Mouse (Mus musculus): Measurements from ENCODE around the gene Plac9a. TPM values are rescaled to one million over a fixed set of nuclear protein-coding genes. Genes with fewer than 3 reads are reported as not detected.

The Plac9a gene
- polyA plus RNA-seq (2012; rRNA removed): 0.60 and 0.96 TPM in 2 replicates

GRCm38 (mm10) chr14:25903000-25903399 is at the start of gene Plac9a:
TSS of gene Plac9a (minus strand) at chr14:25903100.

GRCm38 (mm10) chr14:25938004-25938403 is 35.1 kb upstream of the Plac9a start, which contains the start of gene Cphx1:
TSS of gene Cphx1 (plus strand) at chr14:25938304.

GRCm38 (mm10) chr14:25927562-25927881 is 24.6 kb upstream of the Plac9a start, which contains the start of gene Tmem254a:
TSS of gene Tmem254a (minus strand) at chr14:25927672.

GRCm38 (mm10) chr14:25841991-25842687 is 60.8 kb downstream of the Plac9a start, which contains the start of gene Anxa11:
TSS of gene Anxa11 (plus strand) at chr14:25842156.

Other genes with a start within 250 kb of the Plac9a start
- 223 and 254 TPM in 2 replicates for gene Ppif, start 208.9 kb downstream of the Plac9a start, polyA plus RNA-seq (2012; rRNA removed)
- 9.1 and 11.6 TPM in 2 replicates for gene Zcchc24, start 134.1 kb downstream of the Plac9a start, polyA plus RNA-seq (2012; rRNA removed)
- gene Anxa11, start 60.9 kb downstream of the Plac9a start, polyA plus RNA-seq (2012; rRNA removed): 94.8 and 103 TPM in 2 replicates
- gene Tmem254a, start 24.6 kb upstream of the Plac9a start, polyA plus RNA-seq (2012; rRNA removed): 4.1 and 7.9 TPM in 2 replicates
- 0.05 TPM in 1 of 2 replicates, not detected in the other for gene Cphx1, start 35.2 kb upstream of the Plac9a start, polyA plus RNA-seq (2012; rRNA removed)
- gene Duxbl1, start 75.5 kb upstream of the Plac9a start, polyA plus RNA-seq (2012; rRNA removed): 0.40 TPM in 1 of 2 replicates, not detected in the other
- 150 and 263 TPM in 2 replicates for gene Gm9780, start 139.6 kb upstream of the Plac9a start, polyA plus RNA-seq (2012; rRNA removed)
- 45.6 and 49.5 TPM in 2 replicates for gene Tmem254c, start 164.3 kb upstream of the Plac9a start, polyA plus RNA-seq (2012; rRNA removed)
- not detected in 2 replicates for gene Cphx2, start 178.4 kb upstream of the Plac9a start, polyA plus RNA-seq (2012; rRNA removed)
- gene Cphx3, start 179.2 kb upstream of the Plac9a start, polyA plus RNA-seq (2012; rRNA removed): not detected in 2 replicates
- gene Duxbl2, start 215.2 kb upstream of the Plac9a start, polyA plus RNA-seq (2012; rRNA removed): 0.33 and 0.48 TPM in 2 replicates

Measured in stomach, adult 2 months (tissue).